Mouse (Mus musculus): ENCODE measurements around the gene Cacng5. TPM values are rescaled to one million over a fixed set of nuclear protein-coding genes. Genes with fewer than 3 reads are reported as not detected.

Cacng5 gene
- polyA plus RNA-seq (2014; fragmentation: Illumina TruSeq; extraction: RNeasy Lipid Tissue Mini Kit (QIAGEN cat#74804); ENCODE audit: low read depth, low replicate concordance): not detected

DNA sequence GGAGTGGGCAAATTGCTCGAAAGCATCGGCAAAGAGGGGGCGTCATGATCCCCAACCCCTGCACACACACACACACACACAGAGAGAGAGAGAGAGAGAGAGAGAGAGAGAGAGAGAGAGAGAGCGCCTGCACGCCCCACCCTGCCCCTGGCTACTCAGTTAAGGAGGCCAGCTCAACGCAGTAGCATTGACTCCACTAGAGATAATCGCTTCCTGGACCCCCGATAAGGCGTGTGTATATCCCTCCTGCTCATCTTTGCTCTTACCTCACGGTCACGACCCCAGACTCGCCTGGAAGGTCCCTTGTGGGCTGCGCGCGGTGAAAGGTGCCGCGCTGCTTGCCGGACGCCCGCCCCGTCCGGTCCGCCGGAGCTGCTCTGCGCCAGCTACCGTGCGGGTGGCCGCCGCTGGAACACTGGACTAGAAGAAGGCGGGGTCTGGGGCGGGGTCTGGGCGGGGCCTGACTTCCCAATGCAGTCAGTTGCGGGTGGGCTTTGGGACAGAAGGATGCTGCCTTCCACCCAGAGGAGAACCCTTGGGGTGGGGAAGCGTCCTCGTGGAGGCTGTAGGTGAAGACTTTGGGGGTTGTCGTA lies at the start of gene Cacng5:
TSS of gene Cacng5 (minus strand) at position 422 of the 593 bp plus-strand sequence.

Other genes with a start within 250 kb of the Cacng5 start
- gene Cacng1, start 198.5 kb downstream of the Cacng5 start, polyA plus RNA-seq (2014; fragmentation: Illumina TruSeq; extraction: RNeasy Lipid Tissue Mini Kit (QIAGEN cat#74804); ENCODE audit: low read depth, low replicate concordance): not detected
- not detected for gene Cacng4, start 120.5 kb downstream of the Cacng5 start, polyA plus RNA-seq (2014; fragmentation: Illumina TruSeq; extraction: RNeasy Lipid Tissue Mini Kit (QIAGEN cat#74804); ENCODE audit: low read depth, low replicate concordance)

Measured in liver, adult 10 weeks (tissue).